Mouse (Mus musculus) heart, embryonic 12.5 days (tissue): ENCODE data around the gene Lrrc29. TPM values are rescaled to one million over a fixed set of nuclear protein-coding genes. Genes with fewer than 3 reads are reported as not detected.
"Not testable (repeated sequence)": the region's sequence is repeated elsewhere in the genome, so short reads cannot be mapped to it uniquely, and the experiment has no call there.

Experiments
- ATAC-seq: fragments of 200-750 bp; cut with Nextera tagmentation; 2 replicates; pipeline ENCODE4 v1.8.0; 2017; ENCODE audit warnings: moderate TSS enrichment, moderate library complexity; ENCODE audit not compliant: insufficient number of reproducible peaks, low FRiP score
- H3K27ac ChIP-seq: fragments of 300-500 bp; sonication (generic); 2 replicates; pipeline ENCODE4 v1.5.1; 2016; ENCODE audit warnings: mild to moderate bottlenecking, moderate library complexity; ENCODE audit not compliant: poor library complexity, severe bottlenecking
- H3K27me3 ChIP-seq: fragments of 300-500 bp; sonication (generic); replicated peaks from 2 replicates; pipeline ENCODE4 v1.6.1; 2016; ENCODE audit warnings: mild to moderate bottlenecking, moderate library complexity
- H3K36me3 ChIP-seq: fragments of 300-500 bp; sonication (generic); 2 replicates; pipeline ENCODE4 v1.6.1; 2016; ENCODE audit warnings: mild to moderate bottlenecking, moderate library complexity
- H3K4me1 ChIP-seq: fragments of 300-500 bp; sonication (generic); replicated peaks from 2 replicates; pipeline ENCODE4 v1.6.1; 2016; ENCODE audit warnings: mild to moderate bottlenecking
- H3K4me2 ChIP-seq: fragments of 300-500 bp; sonication (generic); 2 replicates; pipeline ENCODE4 v1.6.1; 2016; ENCODE audit warnings: mild to moderate bottlenecking, moderate library complexity
- H3K4me3 ChIP-seq: fragments of 300-500 bp; sonication (generic); 2 replicates; pipeline ENCODE4 v1.5.1; 2016; ENCODE audit warnings: mild to moderate bottlenecking
- H3K9ac ChIP-seq: fragments of 300-500 bp; sonication (generic); 2 replicates; pipeline ENCODE4 v1.6.1; 2016; ENCODE audit warnings: mild to moderate bottlenecking, moderate library complexity
- H3K9me3 ChIP-seq: fragments of 300-500 bp; sonication (generic); replicated peaks from 2 replicates; pipeline ENCODE4 v1.6.1; 2016; ENCODE audit warnings: mild to moderate bottlenecking, moderate library complexity
- WGBS: fragments of 180-500 bp; shearing (Covaris S2); methylation state at CpG from one replicate; pipeline ENCODE4 v1.1.7; 2016; 5-methylcytosine and 5-hydroxymethylcytosine counted together
- polyA plus RNA-seq: library from polyadenylated mRNA; unstranded; fragments of >200 nt; fragmentation: Nextera tagmentation; extraction: Ambion mirVana; gene quantifications from 2 replicates; pipeline ENCODE4 v1.2.1, GENCODE M21; 2016

Gene Lrrc29
- polyA plus RNA-seq, 1 experiment from 2014 or later = 1.3 TPM

- no peaks in the 10 kb centered on the region for H3K9me3 ChIP-seq
- peak within 1 kb of the TSS; percentile 58; the same call in 1 of the 2 replicates for H3K9ac ChIP-seq
- peak within 1 kb of the TSS; percentile 87 for H3K4me3 ChIP-seq
- H3K4me1 ChIP-seq = peaks cover 31% of the 10 kb centered on the region
- H3K27me3 ChIP-seq = peaks cover 18% of the 10 kb centered on the region
- WGBS = 36% methylated on average over 11 of the region's 11 CpGs
- ATAC-seq = no peak
- H3K4me2 ChIP-seq = peak within 1 kb of the TSS; percentile 84
- peaks cover 24% of the 10 kb centered on the region for H3K36me3 ChIP-seq
- peak within 1 kb of the TSS; percentile 48 for H3K27ac ChIP-seq
These were observed 30.0 kb downstream of the Lrrc29 start, which contains the start of gene Exoc3l for GRCm38 (mm10) chr8:105295895-105296573. Gene Exoc3l, minus strand, starts transcription at chr8:105296101.

- Histone ChIP-seq H3K4me1 (peaks cover 38% of the 10 kb centered on the region), H3K9ac (peak overlapping the region; percentile 58; the same call in 1 of the 2 replicates), H3K36me3 (peaks cover 16% of the 10 kb centered on the region), H3K27me3 (peaks cover 24% of the 10 kb centered on the region), H3K4me3 (peak overlapping the region; percentile 32), H3K27ac (peak overlapping the region; percentile 45), H3K9me3 (no peaks in the 10 kb centered on the region), H3K4me2 (peak overlapping the region; percentile 58)
- no peak for ATAC-seq
- 60% methylated on average over 11 of the region's 11 CpGs for WGBS
These were observed 30.8 kb downstream of the Lrrc29 start for GRCm38 (mm10) chr8:105295256-105295655.

- Histone ChIP-seq H3K4me1 (peaks cover 41% of the 10 kb centered on the region), H3K9me3 (no peaks in the 10 kb centered on the region), H3K4me2 (peak overlapping the region; percentile 58), H3K9ac (peak overlapping the region; percentile 58; the same call in 1 of the 2 replicates), H3K36me3 (peaks cover 11% of the 10 kb centered on the region), H3K4me3 (peak overlapping the region; percentile 32), H3K27ac (no peak overlapping the region), H3K27me3 (peaks cover 27% of the 10 kb centered on the region)
- ATAC-seq = no peak
- 56% methylated on average over 9 of the region's 9 CpGs for WGBS
These were observed 31.3 kb downstream of the Lrrc29 start for GRCm38 (mm10) chr8:105294776-105295175.

GRCm38 (mm10) chr8:105293405-105293804 is 32.7 kb downstream of the Lrrc29 start:
- Histone ChIP-seq H3K27me3 (peaks cover 27% of the 10 kb centered on the region), H3K9me3 (no peaks in the 10 kb centered on the region), H3K9ac (no peak overlapping the region), H3K4me2 (no peak overlapping the region), H3K4me1 (peaks cover 38% of the 10 kb centered on the region), H3K27ac (no peak overlapping the region), H3K36me3 (no peaks in the 10 kb centered on the region), H3K4me3 (no peak overlapping the region)
- 60% methylated on average over 19 of the region's 19 CpGs for WGBS
- ATAC-seq = no peak

- no peak overlapping the region for H3K4me2 ChIP-seq
- 73% methylated on average over 7 of the region's 7 CpGs for WGBS
- H3K27me3 ChIP-seq = peaks cover 27% of the 10 kb centered on the region
- H3K9ac ChIP-seq = no peak overlapping the region
- H3K4me1 ChIP-seq = peaks cover 35% of the 10 kb centered on the region
- H3K27ac ChIP-seq = no peak overlapping the region
- H3K4me3 ChIP-seq = no peak overlapping the region
- H3K9me3 ChIP-seq = no peaks in the 10 kb centered on the region
- no peaks in the 10 kb centered on the region for H3K36me3 ChIP-seq
- ATAC-seq = no peak
These were observed 33.6 kb downstream of the Lrrc29 start for GRCm38 (mm10) chr8:105292471-105292870.

DNA sequence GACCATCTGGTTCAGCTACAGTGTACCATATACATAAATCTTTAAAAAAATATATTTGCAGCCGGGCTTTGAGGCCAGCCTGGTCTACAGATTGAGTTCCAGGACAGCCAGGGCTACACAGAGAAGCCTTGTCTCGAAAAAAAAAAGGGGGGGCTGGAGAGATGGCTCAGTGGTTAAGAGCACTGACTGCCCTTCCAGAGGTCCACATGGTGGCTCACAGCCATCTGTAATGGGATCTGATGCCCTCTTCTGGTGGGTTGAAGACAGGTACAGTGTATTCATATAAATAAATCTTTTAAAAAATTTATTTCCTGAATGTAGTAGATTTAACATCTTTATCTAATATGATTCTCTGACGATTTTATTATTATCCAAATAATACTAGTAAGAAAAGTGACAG is 34.3 kb downstream of the Lrrc29 start:
- not testable (repeated sequence) for H3K36me3 ChIP-seq, H3K9ac ChIP-seq, H3K9me3 ChIP-seq, H3K4me3 ChIP-seq, H3K4me2 ChIP-seq, ATAC-seq, H3K27ac ChIP-seq
- WGBS = 63% methylated on average over 3 of the region's 3 CpGs
- Histone ChIP-seq H3K27me3 (peaks cover 27% of the 10 kb centered on the region), H3K4me1 (peaks cover 32% of the 10 kb centered on the region)

- not testable (repeated sequence) for H3K4me2 ChIP-seq, H3K27ac ChIP-seq, H3K9ac ChIP-seq, H3K4me3 ChIP-seq, H3K36me3 ChIP-seq, H3K9me3 ChIP-seq, ATAC-seq
- Histone ChIP-seq H3K4me1 (peaks cover 28% of the 10 kb centered on the region), H3K27me3 (peaks cover 27% of the 10 kb centered on the region)
- WGBS = 81% methylated on average over 8 of the region's 8 CpGs
These were observed 34.7 kb downstream of the Lrrc29 start for GRCm38 (mm10) chr8:105291364-105291763.

- Histone ChIP-seq H3K27me3 (peaks cover 27% of the 10 kb centered on the region), H3K4me3 (peak overlapping the region; percentile 57)
- WGBS = 9% methylated on average over 31 of the region's 31 CpGs
These were observed 35.3 kb downstream of the Lrrc29 start for GRCm38 (mm10) chr8:105290554-105291314.

DNA sequence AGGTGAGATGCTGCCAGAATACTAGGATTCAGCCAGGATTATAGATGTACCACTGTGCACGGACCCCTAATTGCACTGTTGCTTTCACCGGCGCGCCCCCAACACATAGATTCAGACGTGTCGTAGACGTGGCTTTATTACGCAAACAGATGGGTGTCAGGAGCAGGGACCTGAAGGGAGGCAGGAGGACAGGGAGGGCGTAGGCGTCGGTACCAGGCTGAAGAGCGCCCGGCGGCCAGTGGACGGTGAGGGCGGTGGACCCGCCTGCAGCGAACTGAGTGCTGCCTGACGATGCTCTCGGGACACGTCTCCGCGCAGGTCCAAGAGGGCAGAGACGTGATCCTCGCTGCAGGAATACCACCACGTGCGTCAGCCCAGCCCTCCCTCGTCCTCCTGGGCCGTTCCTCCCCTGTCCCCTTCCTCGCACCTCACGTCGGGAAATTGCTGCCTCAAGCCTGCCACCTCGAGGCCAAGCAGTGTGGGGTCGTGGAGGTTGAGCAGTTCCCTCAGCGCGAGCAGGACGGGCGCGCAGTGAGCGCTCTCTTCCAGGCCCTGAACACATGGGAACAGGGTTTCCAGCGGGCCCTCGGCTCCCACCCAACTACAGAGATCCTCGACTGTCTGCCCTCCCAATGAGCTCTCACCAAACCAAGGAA is 36.1 kb downstream of the Lrrc29 start, which contains the start of gene 4931428F04Rik:
Gene 4931428F04Rik (minus strand): TSS at position 60 of the 656 bp plus-strand sequence.
- Histone ChIP-seq H3K9me3 (no peaks in the 10 kb centered on the region), H3K9ac (peak within 1 kb of the TSS; percentile 46), H3K27me3 (peaks cover 35% of the 10 kb centered on the region), H3K4me1 (peaks cover 24% of the 10 kb centered on the region), H3K4me3 (peak within 1 kb of the TSS; percentile 57), H3K36me3 (peaks cover 6% of the 10 kb centered on the region; the same call in 1 of the 2 replicates), H3K4me2 (peak within 1 kb of the TSS; percentile 87), H3K27ac (no peak within 1 kb of the TSS)
- peak; percentile 43; the same call in 1 of the 2 replicates for ATAC-seq
- 3% methylated on average over 43 of the region's 43 CpGs for WGBS

More at GRCm38 (mm10) chr8:105290554-105291314, 35.3 kb downstream of the Lrrc29 start:
- Histone ChIP-seq H3K36me3 (no peaks in the 10 kb centered on the region), H3K27ac (no peak overlapping the region), H3K9me3 (no peaks in the 10 kb centered on the region), H3K4me1 (peaks cover 27% of the 10 kb centered on the region), H3K4me2 (peak overlapping the region; percentile 87), H3K9ac (no peak overlapping the region)
- ATAC-seq = no peak

DNA sequence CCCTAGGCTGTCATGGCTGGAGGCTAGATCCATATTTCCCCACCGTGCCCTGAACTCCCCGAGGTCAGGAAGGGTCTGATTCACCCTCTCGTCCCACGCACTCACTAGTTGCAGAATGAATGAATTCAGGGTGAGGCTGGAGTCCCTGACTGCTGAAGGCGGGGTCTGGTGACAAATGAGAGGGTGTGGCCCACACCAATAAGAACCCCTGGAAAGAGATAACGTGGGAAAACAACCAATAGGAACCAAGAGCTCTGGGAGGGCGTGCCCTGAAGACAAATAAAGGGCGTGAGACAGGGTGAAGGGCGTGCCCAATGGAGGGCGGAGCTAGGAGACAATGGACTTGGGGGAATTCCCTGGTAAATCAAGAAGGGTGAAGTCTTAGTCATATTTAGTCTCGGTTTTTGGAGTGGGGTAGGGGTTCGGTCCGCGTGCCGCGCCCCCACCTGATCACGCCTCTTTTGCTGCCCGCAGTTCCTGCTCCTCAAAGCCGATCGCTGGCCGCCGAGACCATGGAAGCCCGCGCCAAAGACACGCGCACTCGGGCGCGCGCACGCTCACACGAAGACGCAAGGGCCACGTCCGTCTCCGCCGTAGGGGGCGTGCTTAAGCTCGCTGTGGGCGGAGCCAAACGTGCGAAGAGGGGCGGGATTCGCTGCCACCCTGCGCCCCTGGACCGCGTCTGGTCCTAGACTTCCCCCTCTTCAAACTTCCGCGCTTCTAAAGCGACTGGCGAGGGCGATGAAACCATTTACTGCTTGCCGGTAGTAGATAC is 36.9 kb downstream of the Lrrc29 start:
- H3K4me1 ChIP-seq = peaks cover 20% of the 10 kb centered on the region
- peak; percentile 92 for ATAC-seq
- peak overlapping the region; percentile 57 for H3K4me3 ChIP-seq
- under 1% methylated on average over 53 of the region's 53 CpGs for WGBS
- peaks cover 37% of the 10 kb centered on the region for H3K27me3 ChIP-seq
- peaks cover 6% of the 10 kb centered on the region; the same call in 1 of the 2 replicates for H3K36me3 ChIP-seq
- H3K27ac ChIP-seq = no peak overlapping the region
- no peaks in the 10 kb centered on the region for H3K9me3 ChIP-seq
- H3K9ac ChIP-seq = peak overlapping the region; percentile 46
- peak overlapping the region; percentile 87 for H3K4me2 ChIP-seq
